Mouse (Mus musculus) myocyte (in vitro differentiated cells): ENCODE measurements at regions not wholly inside any gene's neighbourhood (a gene's known extent, or its start where the extent isn't known, plus 50 kb on each side); places are given as distances from the start of the nearest gene placed in this dataset.

Experiments used
- MAX ChIP-seq: IDR thresholded peaks from one replicate; pipeline ENCODE4 v1.6.1; 2011; ENCODE audit warnings: low read depth, mild to moderate bottlenecking, control low read depth
- POLR2A ChIP-seq: IDR thresholded peaks from one replicate; pipeline ENCODE4 v1.6.1; 2011; ENCODE audit warnings: low read depth, mild to moderate bottlenecking, control low read depth, moderate library complexity; ENCODE audit not compliant: insufficient read length

DNA sequence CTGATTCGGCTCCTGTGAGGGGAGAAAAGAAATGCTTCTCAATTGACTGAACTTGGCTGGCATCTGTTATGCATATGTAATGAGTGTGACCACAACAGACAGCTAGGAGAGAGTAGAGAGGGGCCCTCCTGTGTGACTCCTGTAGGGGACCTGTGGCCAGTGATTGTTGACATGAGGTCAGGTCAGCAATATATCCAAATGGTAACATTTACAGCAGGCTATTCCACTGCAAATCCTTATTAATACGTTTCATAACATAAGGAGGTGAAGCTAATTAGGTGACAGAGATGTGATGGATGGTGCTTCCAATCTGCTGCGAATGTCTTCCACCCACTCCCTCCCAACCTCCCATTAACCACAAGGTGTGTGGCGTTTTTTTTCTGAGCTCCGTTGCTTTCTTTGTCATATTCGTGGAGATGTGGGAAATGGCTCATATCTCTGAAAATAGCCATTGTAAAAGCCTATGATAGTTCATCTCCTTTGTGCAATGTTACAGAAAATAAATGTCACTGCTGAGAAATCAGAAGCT lies 309.5 kb downstream of the Irx1 start:
- TF ChIP-seq MAX (no peak), POLR2A (no peak)
